Mouse (Mus musculus) ES-Bruce4 (cell line): ENCODE data around the gene Sdk2. TPM values are rescaled to one million over a fixed set of nuclear protein-coding genes. Genes with fewer than 3 reads are reported as not detected.

Experiments
- H3K27ac ChIP-seq: 2 replicates; pipeline ENCODE4 v1.5.1; 2012; ENCODE audit warnings: low read length, inconsistent platforms; ENCODE audit not compliant: insufficient read depth
- H3K27me3 ChIP-seq: 2 replicates; pipeline ENCODE4 v1.6.1; 2012; ENCODE audit warnings: mild to moderate bottlenecking, low read length, inconsistent platforms; ENCODE audit not compliant: control insufficient read depth, poor library complexity, insufficient read depth, severe bottlenecking
- H3K36me3 ChIP-seq: 2 replicates; pipeline ENCODE4 v1.6.1; 2012; ENCODE audit warnings: inconsistent platforms, mild to moderate bottlenecking, low read length, moderate library complexity; ENCODE audit not compliant: control insufficient read depth, poor library complexity, insufficient read depth, severe bottlenecking
- H3K4me1 ChIP-seq: one replicate; pipeline ENCODE4 v1.8.1; 2011; ENCODE audit warnings: low read length; ENCODE audit not compliant: control insufficient read depth, insufficient read depth
- H3K4me3 ChIP-seq: 2 replicates; pipeline ENCODE4 v1.5.1; 2011; ENCODE audit warnings: low read depth, mild to moderate bottlenecking, low read length
- H3K9ac ChIP-seq: 2 replicates; pipeline ENCODE4 v1.6.1; 2012; ENCODE audit warnings: low read depth, mild to moderate bottlenecking, inconsistent platforms; ENCODE audit not compliant: poor library complexity, severe bottlenecking
- H3K9me3 ChIP-seq: replicated peaks from 2 replicates; pipeline ENCODE4 v1.6.1; 2012; ENCODE audit warnings: mild to moderate bottlenecking, low read length, inconsistent platforms; ENCODE audit not compliant: control insufficient read depth, poor library complexity, insufficient read depth, severe bottlenecking
- CTCF ChIP-seq: IDR thresholded peaks from one replicate; pipeline ENCODE4 v1.8.1; 2011; ENCODE audit warnings: low read depth, low read length
- EP300 ChIP-seq: IDR thresholded peaks from 2 replicates; pipeline ENCODE4 v1.6.1; 2011; ENCODE audit warnings: low read depth, low read length; ENCODE audit not compliant: insufficient read depth
- POLR2A ChIP-seq: IDR thresholded peaks from one replicate; pipeline ENCODE4 v1.8.1; 2011; ENCODE audit warnings: low read length; ENCODE audit not compliant: insufficient read depth
- polyA plus RNA-seq: library from polyadenylated mRNA; stranded (reverse); fragments of >200 nt; gene quantifications from 2 replicates; pipeline ENCODE4 v1.2.4, GENCODE M21; 2011; ENCODE audit warnings: low read depth; ENCODE audit not compliant: missing spikeins, insufficient read depth, insufficient read length

Gene Sdk2
- polyA plus RNA-seq, 1 experiment = 0.87 TPM

- peaks cover 6% of the 10 kb centered on the region for H3K4me1 ChIP-seq
- H3K27ac ChIP-seq = no peak overlapping the region
- H3K4me3 ChIP-seq = no peak overlapping the region
- H3K27me3 ChIP-seq = no peaks in the 10 kb centered on the region
- H3K36me3 ChIP-seq = no peaks in the 10 kb centered on the region
- TF ChIP-seq CTCF (no peak), POLR2A (no peak), EP300 (no peak)
- no peak overlapping the region for H3K9ac ChIP-seq
- no peaks in the 10 kb centered on the region for H3K9me3 ChIP-seq
Observed at GRCm38 (mm10) chr11:113795846-113796245, 271.0 kb downstream of the Sdk2 start.

- Histone ChIP-seq H3K9ac (no peak overlapping the region), H3K4me3 (no peak overlapping the region), H3K4me1 (peaks cover 11% of the 10 kb centered on the region)
Observed at GRCm38 (mm10) chr11:113791357-113792215, 275.3 kb downstream of the Sdk2 start.

GRCm38 (mm10) chr11:113789101-113789500 lies 277.7 kb downstream of the Sdk2 start:
- H3K4me3 ChIP-seq = no peak overlapping the region
- TF ChIP-seq POLR2A = no peak
- TF ChIP-seq CTCF = no peak
- TF ChIP-seq EP300 = no peak
- no peak overlapping the region for H3K9ac ChIP-seq
- H3K36me3 ChIP-seq = no peaks in the 10 kb centered on the region
- no peaks in the 10 kb centered on the region for H3K27me3 ChIP-seq
- H3K9me3 ChIP-seq = no peaks in the 10 kb centered on the region
- H3K4me1 ChIP-seq = peaks cover 13% of the 10 kb centered on the region
- H3K27ac ChIP-seq = no peak overlapping the region

More at GRCm38 (mm10) chr11:113791357-113792215, 275.3 kb downstream of the Sdk2 start:
- Histone ChIP-seq H3K27ac (no peak overlapping the region), H3K36me3 (no peaks in the 10 kb centered on the region), H3K9me3 (no peaks in the 10 kb centered on the region), H3K27me3 (no peaks in the 10 kb centered on the region)
- TF ChIP-seq POLR2A (no peak), CTCF (no peak), EP300 (no peak)

GRCm38 (mm10) chr11:113788183-113788789 lies 278.6 kb downstream of the Sdk2 start:
- H3K4me1 ChIP-seq = peaks cover 13% of the 10 kb centered on the region
- no peaks in the 10 kb centered on the region for H3K9me3 ChIP-seq
- TF ChIP-seq EP300 = no peak
- TF ChIP-seq POLR2A = no peak
- no peak for TF ChIP-seq CTCF
- no peak overlapping the region for H3K27ac ChIP-seq
- no peaks in the 10 kb centered on the region for H3K36me3 ChIP-seq
- H3K9ac ChIP-seq = no peak overlapping the region
- no peaks in the 10 kb centered on the region for H3K27me3 ChIP-seq
- no peak overlapping the region for H3K4me3 ChIP-seq

GRCm38 (mm10) chr11:113787432-113788182 lies 279.2 kb downstream of the Sdk2 start:
- H3K27me3 ChIP-seq = no peaks in the 10 kb centered on the region
- no peaks in the 10 kb centered on the region for H3K9me3 ChIP-seq
- TF ChIP-seq POLR2A (no peak), EP300 (no peak), CTCF (no peak)
- H3K36me3 ChIP-seq = no peaks in the 10 kb centered on the region
- H3K27ac ChIP-seq = no peak overlapping the region
- H3K9ac ChIP-seq = no peak overlapping the region
- peaks cover 12% of the 10 kb centered on the region for H3K4me1 ChIP-seq
- no peak overlapping the region for H3K4me3 ChIP-seq
